Mouse (Mus musculus) kidney, embryonic 15.5 days (tissue): Measurements from ENCODE around the gene Emc10. TPM values are rescaled to one million over a fixed set of nuclear protein-coding genes. Genes with fewer than 3 reads are reported as not detected.

Experiments
- ATAC-seq: fragments of 200-750 bp; cut with Nextera tagmentation; replicated peaks from 2 replicates; pipeline ENCODE4 v1.8.0; 2017; ENCODE audit warnings: moderate TSS enrichment; ENCODE audit not compliant: low FRiP score
- H3K27ac ChIP-seq: fragments of 300-500 bp; sonication (generic); 2 replicates; pipeline ENCODE4 v1.5.1; 2015; ENCODE audit warnings: mild to moderate bottlenecking, inconsistent platforms
- H3K27me3 ChIP-seq: fragments of 300-500 bp; sonication (generic); 2 replicates; pipeline ENCODE4 v1.6.1; 2015; ENCODE audit warnings: inconsistent platforms
- H3K36me3 ChIP-seq: fragments of 300-500 bp; sonication (generic); 2 replicates; pipeline ENCODE4 v1.6.1; 2015; ENCODE audit warnings: inconsistent platforms
- H3K4me1 ChIP-seq: fragments of 300-500 bp; sonication (generic); 2 replicates; pipeline ENCODE4 v1.6.1; 2015; ENCODE audit warnings: inconsistent platforms
- H3K4me2 ChIP-seq: fragments of 300-500 bp; sonication (generic); 2 replicates; pipeline ENCODE4 v1.6.1; 2015; ENCODE audit warnings: moderate library complexity, mild to moderate bottlenecking, inconsistent platforms
- H3K4me3 ChIP-seq: fragments of 300-500 bp; sonication (generic); replicated peaks from 2 replicates; pipeline ENCODE4 v1.5.1; 2015; ENCODE audit warnings: mild to moderate bottlenecking, inconsistent platforms
- H3K9ac ChIP-seq: fragments of 300-500 bp; sonication (generic); 2 replicates; pipeline ENCODE4 v1.6.1; 2015; ENCODE audit warnings: mild to moderate bottlenecking, inconsistent platforms
- H3K9me3 ChIP-seq: fragments of 300-500 bp; sonication (generic); replicated peaks from 2 replicates; pipeline ENCODE4 v1.6.1; 2016; ENCODE audit warnings: inconsistent platforms
- WGBS: fragments of 180-500 bp; shearing (Covaris S2); methylation state at CpG from one replicate; pipeline ENCODE4 v1.1.7; 2015; ENCODE audit warnings: mixed read lengths; 5-methylcytosine and 5-hydroxymethylcytosine counted together
- polyA plus RNA-seq: library from polyadenylated mRNA; unstranded; fragments of >200 nt; fragmentation: Nextera tagmentation; extraction: Ambion mirVana; gene quantifications from 2 replicates; pipeline ENCODE4 v1.2.1, GENCODE M21; 2015

Gene Emc10
- polyA plus RNA-seq, 1 experiment from 2014 or later = 120 TPM

GRCm38 (mm10) chr7:44532918-44533745, 36.8 kb upstream of the Emc10 start:
- H3K27ac ChIP-seq = no peak overlapping the region
- H3K9ac ChIP-seq = no peak overlapping the region
- no peak overlapping the region for H3K4me2 ChIP-seq
- no peak for ATAC-seq
- H3K27me3 ChIP-seq = peaks cover 7% of the 10 kb centered on the region; the same call in 1 of the 2 replicates
- WGBS = 78% methylated on average over 29 of the region's 29 CpGs
- H3K36me3 ChIP-seq = peaks cover 59% of the 10 kb centered on the region
- H3K9me3 ChIP-seq = no peaks in the 10 kb centered on the region
- H3K4me3 ChIP-seq = no peak overlapping the region
- peaks cover 6% of the 10 kb centered on the region; the same call in 1 of the 2 replicates for H3K4me1 ChIP-seq

- no peak for ATAC-seq
- H3K27me3 ChIP-seq = peaks cover 15% of the 10 kb centered on the region
These were observed 35.8 kb upstream of the Emc10 start, which contains the start of gene Spib for GRCm38 (mm10) chr7:44531946-44532732. Gene Spib, minus strand, starts transcription at chr7:44532071.

GRCm38 (mm10) chr7:44531207-44531606, 34.9 kb upstream of the Emc10 start:
- H3K27ac ChIP-seq = no peak overlapping the region
- H3K9me3 ChIP-seq = no peaks in the 10 kb centered on the region
- no peak for ATAC-seq
- H3K4me3 ChIP-seq = no peak overlapping the region
- H3K27me3 ChIP-seq = peaks cover 25% of the 10 kb centered on the region
- H3K9ac ChIP-seq = no peak overlapping the region
- 43% methylated on average over 5 of the region's 5 CpGs for WGBS
- H3K4me1 ChIP-seq = peaks cover 12% of the 10 kb centered on the region
- H3K36me3 ChIP-seq = peaks cover 39% of the 10 kb centered on the region
- H3K4me2 ChIP-seq = no peak overlapping the region

More at GRCm38 (mm10) chr7:44531946-44532732, 35.8 kb upstream of the Emc10 start, which contains the start of gene Spib:
- H3K9me3 ChIP-seq = no peaks in the 10 kb centered on the region
- H3K9ac ChIP-seq = no peak within 1 kb of the TSS
- H3K27ac ChIP-seq = no peak within 1 kb of the TSS
- no peak within 1 kb of the TSS for H3K4me3 ChIP-seq
- WGBS = 78% methylated on average over 4 of the region's 4 CpGs
- peaks cover 49% of the 10 kb centered on the region for H3K36me3 ChIP-seq
- H3K4me2 ChIP-seq = no peak within 1 kb of the TSS
- H3K4me1 ChIP-seq = peaks cover 12% of the 10 kb centered on the region

- Histone ChIP-seq H3K4me2 (no peak overlapping the region), H3K4me3 (no peak overlapping the region), H3K36me3 (peaks cover 32% of the 10 kb centered on the region), H3K27ac (no peak overlapping the region), H3K4me1 (peaks cover 15% of the 10 kb centered on the region), H3K9me3 (no peaks in the 10 kb centered on the region), H3K27me3 (peaks cover 28% of the 10 kb centered on the region), H3K9ac (no peak overlapping the region)
- 85% methylated on average over 3 of the region's 3 CpGs for WGBS
- no peak for ATAC-seq
These were observed 34.2 kb upstream of the Emc10 start for GRCm38 (mm10) chr7:44530507-44530906.

GRCm38 (mm10) chr7:44529518-44529917, 33.2 kb upstream of the Emc10 start:
- ATAC-seq = no peak
- peaks cover 24% of the 10 kb centered on the region for H3K4me1 ChIP-seq
- H3K9ac ChIP-seq = no peak overlapping the region
- peaks cover 23% of the 10 kb centered on the region for H3K36me3 ChIP-seq
- H3K4me3 ChIP-seq = no peak overlapping the region
- WGBS = 72% methylated on average over 5 of the region's 5 CpGs
- H3K27me3 ChIP-seq = peaks cover 34% of the 10 kb centered on the region
- no peaks in the 10 kb centered on the region for H3K9me3 ChIP-seq
- no peak overlapping the region for H3K27ac ChIP-seq
- H3K4me2 ChIP-seq = no peak overlapping the region

GRCm38 (mm10) chr7:44527483-44528398, 31.4 kb upstream of the Emc10 start:
- no peaks in the 10 kb centered on the region for H3K9me3 ChIP-seq
- WGBS = 5% methylated on average over 40 of the region's 40 CpGs
- H3K4me1 ChIP-seq = peaks cover 25% of the 10 kb centered on the region
- H3K9ac ChIP-seq = peak overlapping the region; percentile 55
- peaks cover 6% of the 10 kb centered on the region for H3K36me3 ChIP-seq
- peak overlapping the region; percentile 45; the same call in 1 of the 2 replicates for H3K27ac ChIP-seq
- H3K4me3 ChIP-seq = peak overlapping the region; percentile 42
- peak overlapping the region; percentile 83 for H3K4me2 ChIP-seq
- peak; percentile 59 for ATAC-seq
- H3K27me3 ChIP-seq = peaks cover 51% of the 10 kb centered on the region

GRCm38 (mm10) chr7:44526414-44527154, 30.3 kb upstream of the Emc10 start:
- H3K9me3 ChIP-seq = no peaks in the 10 kb centered on the region
- no peaks in the 10 kb centered on the region for H3K36me3 ChIP-seq
- 85% methylated on average over 14 of the region's 14 CpGs for WGBS
- no peak overlapping the region for H3K27ac ChIP-seq
- ATAC-seq = no peak
- peaks cover 29% of the 10 kb centered on the region for H3K4me1 ChIP-seq
- no peak overlapping the region for H3K4me3 ChIP-seq
- H3K9ac ChIP-seq = no peak overlapping the region
- peaks cover 63% of the 10 kb centered on the region for H3K27me3 ChIP-seq
- H3K4me2 ChIP-seq = no peak overlapping the region

- Histone ChIP-seq H3K27ac (no peak overlapping the region), H3K4me2 (peak overlapping the region; percentile 50), H3K9me3 (no peaks in the 10 kb centered on the region), H3K36me3 (no peaks in the 10 kb centered on the region), H3K4me3 (peak overlapping the region; percentile 13), H3K9ac (peak overlapping the region; percentile 11; the same call in 1 of the 2 replicates), H3K27me3 (peaks cover 65% of the 10 kb centered on the region), H3K4me1 (peaks cover 35% of the 10 kb centered on the region)
- no peak for ATAC-seq
- 11% methylated on average over 22 of the region's 22 CpGs for WGBS
These were observed 28.9 kb upstream of the Emc10 start for GRCm38 (mm10) chr7:44525126-44525832.

- H3K27ac ChIP-seq = no peak within 1 kb of the TSS
- ATAC-seq = no peak
- peaks cover 35% of the 10 kb centered on the region for H3K4me1 ChIP-seq
- H3K9me3 ChIP-seq = no peaks in the 10 kb centered on the region
- H3K9ac ChIP-seq = peak within 1 kb of the TSS; percentile 11; the same call in 1 of the 2 replicates
- H3K4me3 ChIP-seq = peak within 1 kb of the TSS; percentile 13
- 27% methylated on average over 12 of the region's 12 CpGs for WGBS
- H3K4me2 ChIP-seq = peak within 1 kb of the TSS; percentile 50
- peaks cover 65% of the 10 kb centered on the region for H3K27me3 ChIP-seq
- no peaks in the 10 kb centered on the region for H3K36me3 ChIP-seq
These were observed 28.2 kb upstream of the Emc10 start, which contains the start of gene Mybpc2 for GRCm38 (mm10) chr7:44524502-44524901. Gene Mybpc2, minus strand, starts transcription at chr7:44524656.

GRCm38 (mm10) chr7:44523056-44523455, 26.7 kb upstream of the Emc10 start:
- no peak for ATAC-seq
- H3K4me2 ChIP-seq = no peak overlapping the region
- WGBS = 63% methylated on average over 2 of the region's 2 CpGs
- H3K9me3 ChIP-seq = no peaks in the 10 kb centered on the region
- H3K4me1 ChIP-seq = peaks cover 28% of the 10 kb centered on the region
- no peak overlapping the region for H3K4me3 ChIP-seq
- no peaks in the 10 kb centered on the region for H3K36me3 ChIP-seq
- H3K9ac ChIP-seq = no peak overlapping the region
- H3K27me3 ChIP-seq = peaks cover 57% of the 10 kb centered on the region
- no peak overlapping the region for H3K27ac ChIP-seq
